21 mouse cellular contexts compared by ENCODE assay signal in the genomic region with DNA sequence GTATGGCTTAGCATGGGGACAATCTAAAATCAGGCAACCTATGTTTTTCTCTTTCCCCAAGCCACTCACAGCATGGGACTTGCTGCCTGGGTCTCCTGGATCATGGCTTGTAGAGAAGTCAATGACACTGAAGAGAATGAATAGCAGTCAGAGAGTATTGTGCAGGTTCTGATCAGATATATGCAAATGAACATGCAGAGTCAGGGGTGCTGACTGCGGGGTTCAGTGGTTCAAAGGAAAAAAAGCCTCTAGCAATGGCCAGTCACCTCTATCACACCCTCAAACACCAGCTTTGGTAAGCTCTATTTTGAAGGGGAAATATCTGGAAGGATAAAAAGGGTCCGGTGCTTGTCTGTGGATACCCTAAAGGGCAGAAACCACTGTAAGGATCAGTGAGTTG.
"Had no signal": no experiment of that assay in that cellular context is flagged by ENCODE, and none has a peak within 500 bp of the region (broad histone marks: within the 10 kb centered on the region; RNA-seq: fewer than 3 reads in every experiment).

No protein-coding gene starts in this region.

- H3K4me1 ChIP-seq: lung, embryonic 15.5 days; midbrain, embryonic 13.5 days; midbrain, embryonic 15.5 days; neural tube, embryonic 12.5 days; stomach, embryonic 15.5 days had no signal

- H3K27me3 ChIP-seq: lung, embryonic 15.5 days; megakaryocyte, embryonic 14.5 days; midbrain, embryonic 13.5 days; midbrain, embryonic 15.5 days; neural tube, embryonic 12.5 days; stomach, embryonic 15.5 days had no signal

- H3K9ac ChIP-seq: liver, embryonic 14.5 days; lung, embryonic 15.5 days; midbrain, embryonic 13.5 days; midbrain, embryonic 15.5 days; neural tube, embryonic 12.5 days; stomach, embryonic 15.5 days had no signal

- H3K27ac ChIP-seq: liver, embryonic 14.5 days; lung, embryonic 15.5 days; macrophage; midbrain, embryonic 13.5 days; midbrain, embryonic 15.5 days; neural tube, embryonic 12.5 days; stomach, embryonic 15.5 days; stomach, postnatal 0 days had no signal

- H3K4me3 ChIP-seq: lung, embryonic 15.5 days; megakaryocyte, embryonic 14.5 days; midbrain, embryonic 13.5 days; midbrain, embryonic 15.5 days; neural tube, embryonic 12.5 days; stomach, embryonic 15.5 days had no signal

- H3K36me3 ChIP-seq: lung, embryonic 15.5 days; midbrain, embryonic 13.5 days; midbrain, embryonic 15.5 days; neural tube, embryonic 12.5 days; stomach, embryonic 15.5 days had no signal

- ATAC-seq: lung, postnatal 0 days; midbrain, embryonic 13.5 days; midbrain, embryonic 15.5 days had no signal

- H3K4me2 ChIP-seq: lung, embryonic 15.5 days; midbrain, embryonic 11.5 days; midbrain, embryonic 13.5 days; midbrain, embryonic 15.5 days; neural tube, embryonic 12.5 days; stomach, embryonic 15.5 days had no signal

- DNase-seq: lung, adult 18-20 months; lung, postnatal 14 days; lung, postnatal 36 days; retina, postnatal 1 day; right cerebral cortex, adult 18-20 months; right cerebral cortex, postnatal 25 days; right cerebral cortex, postnatal 4 days; spleen, adult 18-20 months; thymus, adult 2 months; thymus, postnatal 25 days had no signal

- H3K9me3 ChIP-seq: lung, embryonic 15.5 days; megakaryocyte, embryonic 14.5 days; midbrain, embryonic 13.5 days; midbrain, embryonic 15.5 days; neural tube, embryonic 12.5 days; stomach, embryonic 15.5 days had no signal
